Mouse (Mus musculus): ENCODE results near the gene Nectin4. TPM values are rescaled to one million over a fixed set of nuclear protein-coding genes. Genes with fewer than 3 reads are reported as not detected.

Nectin4 gene
- total and polyA plus RNA-seq, 2 experiments: 0.09 to 0.16 TPM

DNA sequence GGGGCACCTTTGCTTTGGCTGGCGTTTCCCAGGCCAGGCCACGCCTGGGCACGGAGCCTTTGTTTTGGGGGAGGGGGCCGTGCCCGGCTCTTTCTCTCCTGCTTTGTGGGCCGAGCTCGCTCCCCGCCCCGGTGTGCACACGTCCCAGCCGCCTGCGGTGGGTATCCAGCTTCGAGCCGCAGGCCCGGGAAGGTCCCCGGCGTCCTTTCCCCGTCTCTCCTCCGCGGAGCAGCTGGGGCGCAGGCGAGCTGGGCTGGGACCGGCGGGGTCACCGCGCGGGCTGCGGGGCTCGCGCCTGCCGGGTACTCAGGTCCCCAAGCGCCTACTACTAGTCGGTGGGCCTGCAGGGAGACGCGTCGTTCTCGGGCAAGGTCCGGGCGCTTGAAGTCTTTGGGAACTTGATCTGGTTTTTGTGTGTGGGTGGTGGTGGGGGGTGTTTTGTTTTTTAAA, 41.6 kb downstream of the Nectin4 start:
- H3K36me3 ChIP-seq (ENCODE audit: control insufficient read depth, insufficient read depth, low read length): peaks cover 7% of the 10 kb centered on the region
- DNase-seq (ENCODE audit: extremely low read depth, low read depth, low spot score): no peak
- WGBS: 0% methylated on average over 39 of the region's 39 CpGs
- no peaks in the 10 kb centered on the region for H3K27me3 ChIP-seq (ENCODE audit: control insufficient read depth, insufficient read depth, low read length)
- H3K79me2 ChIP-seq (ENCODE audit: control insufficient read depth, insufficient read depth, low read length): peaks cover 29% of the 10 kb centered on the region
- H3K4me1 ChIP-seq (ENCODE audit: control insufficient read depth, insufficient read depth, low read length): peaks cover 12% of the 10 kb centered on the region
- H3K27ac ChIP-seq (replicated peaks; ENCODE audit: insufficient read depth, low read depth, low read length): peak overlapping the region; percentile 89
- H3K4me3 ChIP-seq (ENCODE audit: insufficient read depth, low read depth, low read length): peak overlapping the region; percentile 86
- TF ChIP-seq POLR2A (IDR thresholded peaks at IDR 0.05; ENCODE audit: extremely low read depth, insufficient read depth, low read length) (no peak), CTCF (IDR thresholded peaks at IDR 0.05; ENCODE audit: low read depth, low read length) (no peak)
- H3K9ac ChIP-seq (ENCODE audit: low read depth, low read length): peak overlapping the region; percentile 88

DNA sequence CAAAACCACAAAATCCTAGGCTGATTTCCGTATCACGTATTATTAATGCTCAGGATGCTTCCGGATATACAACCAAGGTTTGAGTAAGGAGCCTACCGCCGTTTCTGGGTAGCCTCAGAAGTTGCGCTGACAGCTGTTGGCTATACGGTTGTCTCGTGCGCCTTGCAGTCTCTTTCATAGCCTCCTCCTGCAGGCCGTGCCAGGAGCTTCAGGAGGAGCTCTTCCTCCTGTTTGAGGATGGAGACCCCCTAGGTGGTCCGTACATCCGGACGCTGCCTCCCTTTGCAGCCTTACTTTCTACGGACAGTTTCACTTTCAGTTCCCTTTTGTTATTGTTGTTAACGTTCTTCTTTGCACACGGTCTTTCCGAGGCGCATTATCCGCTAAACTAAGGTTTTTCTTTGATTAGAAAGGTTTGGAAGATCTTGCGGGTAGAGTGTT, 42.1 kb downstream of the Nectin4 start:
- under 1% methylated on average over 20 of the region's 20 CpGs for WGBS
- peak overlapping the region; percentile 88 for H3K9ac ChIP-seq (ENCODE audit: low read depth, low read length)
- H3K4me1 ChIP-seq (ENCODE audit: control insufficient read depth, insufficient read depth, low read length): peaks cover 15% of the 10 kb centered on the region
- no peak for TF ChIP-seq CTCF (IDR thresholded peaks at IDR 0.05; ENCODE audit: low read depth, low read length)
- peak overlapping the region; percentile 89 for H3K27ac ChIP-seq (replicated peaks; ENCODE audit: insufficient read depth, low read depth, low read length)
- DNase-seq (ENCODE audit: extremely low read depth, low read depth, low spot score): peak; percentile 55
- H3K4me3 ChIP-seq (ENCODE audit: insufficient read depth, low read depth, low read length): peak overlapping the region; percentile 86
- H3K36me3 ChIP-seq (ENCODE audit: control insufficient read depth, insufficient read depth, low read length): peaks cover 7% of the 10 kb centered on the region
- H3K79me2 ChIP-seq (ENCODE audit: control insufficient read depth, insufficient read depth, low read length): peaks cover 29% of the 10 kb centered on the region
- H3K27me3 ChIP-seq (ENCODE audit: control insufficient read depth, insufficient read depth, low read length): no peaks in the 10 kb centered on the region

DNA sequence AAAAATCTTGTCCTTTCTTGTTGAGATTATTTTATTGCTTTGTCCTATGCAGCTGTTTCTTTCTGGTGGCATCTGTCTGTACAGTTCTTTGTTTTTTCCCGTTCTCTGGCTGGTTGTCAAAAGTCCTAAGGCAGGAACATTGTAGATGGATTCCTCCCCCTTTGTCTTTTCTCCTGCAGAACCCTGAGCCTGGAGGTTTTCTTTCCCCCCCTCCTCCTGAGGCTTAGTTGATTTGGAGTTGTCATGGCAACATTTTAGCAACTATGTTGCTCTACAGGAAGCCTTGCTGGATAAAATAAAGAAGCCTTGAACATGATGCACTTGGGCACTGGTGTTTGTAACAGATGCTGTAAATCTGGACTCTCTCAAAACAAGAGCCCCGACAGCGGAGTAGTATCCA, 42.5 kb downstream of the Nectin4 start:
- Histone ChIP-seq H3K27ac (replicated peaks; ENCODE audit: insufficient read depth, low read depth, low read length) (peak overlapping the region; percentile 89), H3K4me1 (ENCODE audit: control insufficient read depth, insufficient read depth, low read length) (peaks cover 18% of the 10 kb centered on the region), H3K9ac (ENCODE audit: low read depth, low read length) (peak overlapping the region; percentile 15; the same call in 1 of the 2 replicates), H3K27me3 (ENCODE audit: control insufficient read depth, insufficient read depth, low read length) (no peaks in the 10 kb centered on the region), H3K4me3 (ENCODE audit: insufficient read depth, low read depth, low read length) (peak overlapping the region; percentile 86), H3K79me2 (ENCODE audit: control insufficient read depth, insufficient read depth, low read length) (peaks cover 29% of the 10 kb centered on the region), H3K36me3 (ENCODE audit: control insufficient read depth, insufficient read depth, low read length) (peaks cover 8% of the 10 kb centered on the region)
- no peak for DNase-seq (ENCODE audit: extremely low read depth, low read depth, low spot score)
- TF ChIP-seq CTCF (IDR thresholded peaks at IDR 0.05; ENCODE audit: low read depth, low read length): no peak
- no peak for TF ChIP-seq POLR2A (IDR thresholded peaks at IDR 0.05; ENCODE audit: extremely low read depth, insufficient read depth, low read length)
- 42% methylated on average over 3 of the region's 3 CpGs for WGBS

DNA sequence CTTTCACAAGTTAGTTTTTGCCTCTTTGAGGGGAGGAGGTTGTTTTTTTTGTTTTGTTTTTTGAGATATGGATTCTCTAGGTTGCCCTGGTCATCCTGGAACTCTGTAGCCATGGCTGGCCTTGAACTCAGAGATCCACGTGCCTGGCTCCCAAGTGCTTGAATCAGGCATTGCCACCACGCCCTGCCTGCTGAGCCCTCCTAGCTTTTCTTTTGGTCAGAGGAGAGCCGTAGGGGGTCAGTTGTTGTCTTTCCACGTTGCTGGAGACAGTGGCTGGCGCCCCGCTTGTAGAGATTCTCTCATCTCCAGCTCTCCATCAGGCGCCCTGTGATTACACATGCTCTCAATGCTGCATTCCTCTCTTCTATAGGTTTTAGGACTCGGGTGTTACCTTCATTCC, 43.7 kb downstream of the Nectin4 start:
- no peak for DNase-seq (ENCODE audit: extremely low read depth, low read depth, low spot score)
- Histone ChIP-seq H3K27ac (replicated peaks; ENCODE audit: insufficient read depth, low read depth, low read length) (no peak overlapping the region), H3K79me2 (ENCODE audit: control insufficient read depth, insufficient read depth, low read length) (peaks cover 29% of the 10 kb centered on the region), H3K4me3 (ENCODE audit: insufficient read depth, low read depth, low read length) (no peak overlapping the region), H3K27me3 (ENCODE audit: control insufficient read depth, insufficient read depth, low read length) (no peaks in the 10 kb centered on the region), H3K36me3 (ENCODE audit: control insufficient read depth, insufficient read depth, low read length) (peaks cover 8% of the 10 kb centered on the region), H3K9ac (ENCODE audit: low read depth, low read length) (no peak overlapping the region), H3K4me1 (ENCODE audit: control insufficient read depth, insufficient read depth, low read length) (peaks cover 27% of the 10 kb centered on the region)
- TF ChIP-seq POLR2A (IDR thresholded peaks at IDR 0.05; ENCODE audit: extremely low read depth, insufficient read depth, low read length) (no peak), CTCF (IDR thresholded peaks at IDR 0.05; ENCODE audit: low read depth, low read length) (no peak)
- 68% methylated on average over 8 of the region's 8 CpGs for WGBS

DNA sequence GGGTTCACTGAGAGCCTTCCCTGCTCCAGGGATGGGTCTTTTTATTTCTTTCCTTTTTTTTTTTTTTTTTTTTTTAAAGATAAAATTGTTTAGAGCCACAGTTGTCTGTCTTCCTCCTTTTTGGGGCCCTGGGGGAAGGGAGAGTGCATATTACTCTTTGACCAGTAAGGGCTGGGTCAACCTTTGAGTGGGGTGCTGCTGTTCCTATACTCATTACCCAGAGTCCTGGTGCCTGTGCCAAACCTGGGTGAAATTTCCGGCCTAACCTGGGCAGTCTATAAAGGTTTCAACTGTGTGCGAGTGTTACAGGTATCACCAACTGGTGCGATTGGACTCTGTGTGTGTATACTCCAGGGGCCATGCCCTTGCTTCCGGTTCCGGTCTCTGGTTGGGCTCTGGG, 48.8 kb downstream of the Nectin4 start, which contains the start of gene Tstd1:
Gene Tstd1, plus strand, starts transcription at position 213 of the 400 bp plus-strand sequence.
- DNase-seq (ENCODE audit: extremely low read depth, low read depth, low spot score): peak; percentile 94
- Histone ChIP-seq H3K79me2 (ENCODE audit: control insufficient read depth, insufficient read depth, low read length) (peaks cover 12% of the 10 kb centered on the region), H3K4me1 (ENCODE audit: control insufficient read depth, insufficient read depth, low read length) (peaks cover 21% of the 10 kb centered on the region), H3K27ac (replicated peaks; ENCODE audit: insufficient read depth, low read depth, low read length) (peak within 1 kb of the TSS; percentile 85), H3K27me3 (ENCODE audit: control insufficient read depth, insufficient read depth, low read length) (no peaks in the 10 kb centered on the region), H3K36me3 (ENCODE audit: control insufficient read depth, insufficient read depth, low read length) (peaks cover 8% of the 10 kb centered on the region), H3K4me3 (ENCODE audit: insufficient read depth, low read depth, low read length) (peak within 1 kb of the TSS; percentile 18; the same call in 1 of the 2 replicates), H3K9ac (ENCODE audit: low read depth, low read length) (peak within 1 kb of the TSS; percentile 22)
- TF ChIP-seq CTCF (IDR thresholded peaks at IDR 0.05; ENCODE audit: low read depth, low read length): no peak
- TF ChIP-seq POLR2A (IDR thresholded peaks at IDR 0.05; ENCODE audit: extremely low read depth, insufficient read depth, low read length): no peak
- 19% methylated on average over 5 of the region's 5 CpGs for WGBS

DNA sequence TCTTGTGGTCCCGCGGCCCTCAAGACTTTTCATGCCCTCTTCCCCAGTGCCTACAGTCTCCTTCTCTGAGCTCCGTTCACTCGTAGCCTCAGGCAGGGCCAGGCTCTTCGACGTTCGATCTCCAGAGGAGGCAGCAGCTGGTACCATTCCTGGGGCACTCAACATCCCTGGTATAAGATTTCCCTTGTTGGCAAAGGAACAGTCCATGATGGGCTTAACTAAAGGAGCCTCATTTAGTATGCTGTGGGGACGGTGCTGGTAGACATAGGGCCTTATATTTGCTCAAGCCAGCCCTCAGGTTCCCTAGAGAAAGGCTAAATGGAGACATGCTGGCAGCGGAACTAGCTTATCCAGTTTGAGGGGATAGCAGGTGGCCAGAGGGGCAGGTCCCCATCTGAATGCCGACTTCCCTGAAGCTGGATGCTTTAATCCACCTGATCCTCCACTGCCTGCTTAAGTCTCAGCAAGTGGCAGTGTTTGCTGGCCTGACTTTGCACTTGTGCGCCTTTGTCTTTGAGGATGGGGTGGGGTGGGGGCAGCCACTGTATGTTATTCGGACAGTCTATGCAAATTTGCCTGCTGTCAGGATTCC, 49.5 kb downstream of the Nectin4 start:
- H3K27ac ChIP-seq (replicated peaks; ENCODE audit: insufficient read depth, low read depth, low read length): peak overlapping the region; percentile 33; the same call in 1 of the 2 replicates

More for the DNA sequence above, 49.5 kb downstream of the Nectin4 start:
- peak overlapping the region; percentile 18; the same call in 1 of the 2 replicates for H3K4me3 ChIP-seq (ENCODE audit: insufficient read depth, low read depth, low read length)
- WGBS: 62% methylated on average over 12 of the region's 12 CpGs
- H3K36me3 ChIP-seq (ENCODE audit: control insufficient read depth, insufficient read depth, low read length): peaks cover 8% of the 10 kb centered on the region
- no peaks in the 10 kb centered on the region for H3K27me3 ChIP-seq (ENCODE audit: control insufficient read depth, insufficient read depth, low read length)
- TF ChIP-seq POLR2A (IDR thresholded peaks at IDR 0.05; ENCODE audit: extremely low read depth, insufficient read depth, low read length) (no peak), CTCF (IDR thresholded peaks at IDR 0.05; ENCODE audit: low read depth, low read length) (no peak)
- peaks cover 18% of the 10 kb centered on the region for H3K4me1 ChIP-seq (ENCODE audit: control insufficient read depth, insufficient read depth, low read length)
- peaks cover 5% of the 10 kb centered on the region; the same call in 1 of the 2 replicates for H3K79me2 ChIP-seq (ENCODE audit: control insufficient read depth, insufficient read depth, low read length)
- 0 out of 2 replicates have a peak overlapping the region, but pooled peaks have one; percentile 15 for H3K9ac ChIP-seq (ENCODE audit: low read depth, low read length)
- DNase-seq (ENCODE audit: extremely low read depth, low read depth, low spot score): no peak
